Mouse (Mus musculus) limb, embryonic 12.5 days (tissue): ENCODE data around the gene Phf2. TPM values are rescaled to one million over a fixed set of nuclear protein-coding genes. Genes with fewer than 3 reads are reported as not detected.

ENCODE experiments used
- ATAC-seq: fragments of 200-750 bp; cut with Nextera tagmentation; 2 replicates; pipeline ENCODE4 v1.8.0; 2017; ENCODE audit warnings: low read depth, moderate TSS enrichment; ENCODE audit not compliant: insufficient number of reproducible peaks, insufficient read depth, low FRiP score, low TSS enrichment
- H3K27ac ChIP-seq: fragments of 300-500 bp; sonication (generic); 2 replicates; pipeline ENCODE4 v1.5.1; 2016; ENCODE audit warnings: mild to moderate bottlenecking, moderate library complexity
- H3K27me3 ChIP-seq: fragments of 300-500 bp; sonication (generic); 2 replicates; pipeline ENCODE4 v1.6.1; 2016; ENCODE audit warnings: mild to moderate bottlenecking, moderate library complexity
- H3K36me3 ChIP-seq: fragments of 300-500 bp; sonication (generic); 2 replicates; pipeline ENCODE4 v1.6.1; 2016; ENCODE audit warnings: mild to moderate bottlenecking, moderate library complexity
- H3K4me1 ChIP-seq: fragments of 300-500 bp; sonication (generic); replicated peaks from 2 replicates; pipeline ENCODE4 v1.6.1; 2016
- H3K4me2 ChIP-seq: fragments of 300-500 bp; sonication (generic); 2 replicates; pipeline ENCODE4 v1.6.1; 2016; ENCODE audit warnings: mild to moderate bottlenecking, moderate library complexity
- H3K4me3 ChIP-seq: fragments of 300-500 bp; sonication (generic); replicated peaks from 2 replicates; pipeline ENCODE4 v1.5.1; 2016; ENCODE audit warnings: mild to moderate bottlenecking
- H3K9ac ChIP-seq: fragments of 300-500 bp; sonication (generic); replicated peaks from 2 replicates; pipeline ENCODE4 v1.6.1; 2016; ENCODE audit warnings: mild to moderate bottlenecking, moderate library complexity
- H3K9me3 ChIP-seq: fragments of 300-500 bp; sonication (generic); 2 replicates; pipeline ENCODE4 v1.6.1; 2016; ENCODE audit warnings: mild to moderate bottlenecking, moderate library complexity
- WGBS: fragments of 180-500 bp; shearing (Covaris S2); methylation state at CpG from one replicate; pipeline ENCODE4 v1.1.7; 2016; 5-methylcytosine and 5-hydroxymethylcytosine counted together
- polyA plus RNA-seq: library from polyadenylated mRNA; unstranded; fragments of >200 nt; fragmentation: Nextera tagmentation; extraction: Ambion mirVana; gene quantifications from 2 replicates; pipeline ENCODE4 v1.2.1, GENCODE M21; 2016

Phf2 gene
- polyA plus RNA-seq, 1 experiment from 2014 or later: 9.9 TPM

DNA sequence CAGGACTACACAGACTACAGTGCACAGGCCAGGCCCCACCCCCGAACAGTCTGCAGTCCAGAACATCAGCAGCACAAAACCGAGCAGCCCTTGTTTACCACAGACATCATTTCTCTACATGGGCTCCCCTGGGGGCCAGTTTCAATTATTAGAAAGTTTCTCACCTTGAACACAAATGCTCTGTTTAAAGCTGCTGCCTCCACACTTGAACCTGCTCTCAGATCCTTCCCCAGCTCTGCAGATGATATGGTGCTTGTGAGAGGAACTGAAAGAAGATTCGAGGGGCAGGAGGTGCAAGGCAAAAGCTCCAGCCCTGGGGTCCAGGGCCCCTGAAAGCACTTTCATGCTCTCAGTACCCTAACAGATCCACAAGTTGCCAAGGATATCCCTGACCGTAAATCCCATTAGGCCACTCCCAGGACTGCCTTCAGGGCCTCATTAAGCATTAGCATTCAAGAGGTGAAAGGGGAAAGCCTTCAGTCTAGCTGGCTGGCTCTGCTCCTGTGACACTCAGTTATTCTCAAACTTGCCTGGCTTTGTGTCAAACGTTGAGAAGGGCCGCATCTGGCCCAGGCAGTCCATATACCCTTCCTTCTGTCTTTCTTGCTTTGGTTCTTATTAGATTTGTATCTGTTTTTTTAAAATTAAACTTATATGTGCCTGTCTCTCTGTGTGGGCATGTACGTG, 13.5 kb downstream of the Phf2 start:
- H3K4me2 ChIP-seq: no peak overlapping the region
- 35% methylated on average over 7 of the region's 7 CpGs for WGBS
- H3K9me3 ChIP-seq: peaks cover 5% of the 10 kb centered on the region; the same call in 1 of the 2 replicates
- no peak overlapping the region for H3K9ac ChIP-seq
- peaks cover 55% of the 10 kb centered on the region for H3K4me1 ChIP-seq
- H3K4me3 ChIP-seq: no peak overlapping the region
- peak overlapping the region; percentile 56 for H3K27ac ChIP-seq
- peak; percentile 70; the same call in 1 of the 2 replicates for ATAC-seq
- H3K27me3 ChIP-seq: no peaks in the 10 kb centered on the region
- no peaks in the 10 kb centered on the region for H3K36me3 ChIP-seq

DNA sequence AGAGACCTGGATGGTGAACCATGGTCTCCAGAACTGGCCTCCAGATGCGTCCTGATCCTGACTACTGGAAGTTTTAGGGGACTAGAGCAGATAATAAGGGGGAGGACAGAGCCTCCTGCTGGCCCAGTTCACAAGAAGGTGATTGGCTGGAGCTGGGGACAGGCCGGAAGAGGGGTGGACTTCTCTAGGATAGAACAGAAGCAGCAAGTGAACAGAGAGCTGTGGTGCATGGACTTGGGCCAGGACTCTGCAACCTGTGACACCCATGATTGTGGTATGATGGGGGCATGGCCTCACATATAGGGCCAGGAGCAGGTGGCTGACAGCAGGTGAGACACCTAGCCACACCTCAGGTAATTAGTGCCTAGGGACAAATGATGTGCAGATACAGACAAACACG, 17.0 kb downstream of the Phf2 start:
- H3K27ac ChIP-seq: no peak overlapping the region
- H3K4me1 ChIP-seq: peaks cover 76% of the 10 kb centered on the region
- no peak overlapping the region for H3K4me3 ChIP-seq
- no peak overlapping the region for H3K9ac ChIP-seq
- H3K9me3 ChIP-seq: no peaks in the 10 kb centered on the region
- no peaks in the 10 kb centered on the region for H3K27me3 ChIP-seq
- 57% methylated on average over 3 of the region's 3 CpGs for WGBS
- no peak for ATAC-seq
- no peak overlapping the region for H3K4me2 ChIP-seq
- H3K36me3 ChIP-seq: no peaks in the 10 kb centered on the region

DNA sequence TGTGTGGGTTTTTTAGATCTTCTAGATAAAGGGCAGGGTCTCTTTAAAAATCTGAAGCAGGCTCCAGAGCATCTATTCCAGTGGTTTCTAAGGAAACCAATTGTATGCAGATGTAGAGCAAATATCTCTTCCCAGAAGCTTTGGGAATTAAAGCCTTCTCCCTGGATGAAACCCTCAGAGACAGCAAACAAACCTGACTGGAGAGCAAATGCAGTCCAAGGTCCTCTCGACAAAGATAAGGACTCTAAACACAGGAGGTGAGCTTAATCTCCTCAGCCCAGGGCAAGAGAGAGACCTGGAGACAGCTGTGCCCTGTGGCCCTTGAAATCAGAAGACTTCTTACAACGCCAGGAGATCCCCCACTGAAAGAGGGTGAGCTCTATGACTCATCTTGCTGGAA, 17.4 kb downstream of the Phf2 start:
- WGBS: 36% methylated on average over 2 of the region's 2 CpGs
- Histone ChIP-seq H3K27ac (no peak overlapping the region), H3K4me1 (peaks cover 75% of the 10 kb centered on the region)

GRCm38 (mm10) chr13:48852859-48853258, 18.1 kb downstream of the Phf2 start:
- Histone ChIP-seq H3K9me3 (no peaks in the 10 kb centered on the region), H3K27me3 (no peaks in the 10 kb centered on the region), H3K4me2 (no peak overlapping the region), H3K4me1 (peaks cover 72% of the 10 kb centered on the region), H3K9ac (no peak overlapping the region), H3K36me3 (peaks cover 6% of the 10 kb centered on the region; the same call in 1 of the 2 replicates), H3K27ac (no peak overlapping the region), H3K4me3 (no peak overlapping the region)
- no peak for ATAC-seq
- 70% methylated on average over 3 of the region's 3 CpGs for WGBS

More for the DNA sequence above, 17.4 kb downstream of the Phf2 start:
- Histone ChIP-seq H3K9me3 (no peaks in the 10 kb centered on the region), H3K9ac (no peak overlapping the region), H3K27me3 (no peaks in the 10 kb centered on the region), H3K4me2 (no peak overlapping the region), H3K36me3 (peaks cover 2% of the 10 kb centered on the region; the same call in 1 of the 2 replicates), H3K4me3 (no peak overlapping the region)
- ATAC-seq: no peak

- Histone ChIP-seq H3K9ac (no peak overlapping the region), H3K27ac (no peak overlapping the region), H3K9me3 (no peaks in the 10 kb centered on the region), H3K4me2 (no peak overlapping the region), H3K4me3 (no peak overlapping the region), H3K36me3 (peaks cover 6% of the 10 kb centered on the region; the same call in 1 of the 2 replicates), H3K27me3 (no peaks in the 10 kb centered on the region), H3K4me1 (peaks cover 61% of the 10 kb centered on the region)
- no peak for ATAC-seq
- 87% methylated on average over 5 of the region's 5 CpGs for WGBS
Measured at GRCm38 (mm10) chr13:48851719-48852118, 19.2 kb downstream of the Phf2 start.

DNA sequence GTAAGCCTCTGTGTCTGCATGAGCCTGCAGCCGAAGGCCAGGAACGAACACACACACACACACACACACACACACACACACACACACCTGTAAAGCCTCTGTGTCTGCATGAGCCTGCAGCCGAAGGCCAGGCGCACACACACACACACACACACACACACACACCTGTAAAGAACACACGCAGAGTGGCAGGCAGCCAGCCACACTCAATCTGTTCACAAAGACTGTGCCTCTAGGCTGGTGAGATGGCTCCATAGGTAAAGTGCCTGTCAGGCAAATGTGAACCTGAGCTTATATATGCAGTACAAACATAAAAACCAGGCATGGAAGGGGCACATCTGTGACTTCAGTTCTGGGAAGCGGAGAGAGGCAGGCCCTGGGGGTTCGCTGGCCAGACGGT, 20.1 kb downstream of the Phf2 start:
- 79% methylated on average over 8 of the region's 8 CpGs for WGBS
- no peak overlapping the region for H3K4me2 ChIP-seq
- ATAC-seq: no peak
- no peaks in the 10 kb centered on the region for H3K27me3 ChIP-seq
- H3K4me1 ChIP-seq: peaks cover 58% of the 10 kb centered on the region
- no peaks in the 10 kb centered on the region for H3K9me3 ChIP-seq
- no peak overlapping the region for H3K4me3 ChIP-seq
- H3K9ac ChIP-seq: no peak overlapping the region
- peak overlapping the region; percentile 14; the same call in 1 of the 2 replicates for H3K27ac ChIP-seq
- peaks cover 6% of the 10 kb centered on the region; the same call in 1 of the 2 replicates for H3K36me3 ChIP-seq

GRCm38 (mm10) chr13:48850326-48850725, 20.6 kb downstream of the Phf2 start:
- H3K27ac ChIP-seq: peak overlapping the region; percentile 14; the same call in 1 of the 2 replicates
- WGBS: 80% methylated on average over 2 of the region's 2 CpGs
- H3K4me1 ChIP-seq: peaks cover 55% of the 10 kb centered on the region
- peaks cover 6% of the 10 kb centered on the region; the same call in 1 of the 2 replicates for H3K36me3 ChIP-seq
- ATAC-seq: no peak
- no peak overlapping the region for H3K4me2 ChIP-seq
- H3K27me3 ChIP-seq: no peaks in the 10 kb centered on the region
- no peak overlapping the region for H3K9ac ChIP-seq
- no peaks in the 10 kb centered on the region for H3K9me3 ChIP-seq
- no peak overlapping the region for H3K4me3 ChIP-seq

GRCm38 (mm10) chr13:48849155-48849554, 21.8 kb downstream of the Phf2 start:
- Histone ChIP-seq H3K4me3 (no peak overlapping the region), H3K27ac (peak overlapping the region; percentile 51), H3K4me1 (peaks cover 53% of the 10 kb centered on the region), H3K9ac (no peak overlapping the region), H3K4me2 (no peak overlapping the region), H3K9me3 (no peaks in the 10 kb centered on the region), H3K27me3 (no peaks in the 10 kb centered on the region), H3K36me3 (peaks cover 6% of the 10 kb centered on the region; the same call in 1 of the 2 replicates)
- no peak for ATAC-seq
- 36% methylated on average over 3 of the region's 3 CpGs for WGBS

DNA sequence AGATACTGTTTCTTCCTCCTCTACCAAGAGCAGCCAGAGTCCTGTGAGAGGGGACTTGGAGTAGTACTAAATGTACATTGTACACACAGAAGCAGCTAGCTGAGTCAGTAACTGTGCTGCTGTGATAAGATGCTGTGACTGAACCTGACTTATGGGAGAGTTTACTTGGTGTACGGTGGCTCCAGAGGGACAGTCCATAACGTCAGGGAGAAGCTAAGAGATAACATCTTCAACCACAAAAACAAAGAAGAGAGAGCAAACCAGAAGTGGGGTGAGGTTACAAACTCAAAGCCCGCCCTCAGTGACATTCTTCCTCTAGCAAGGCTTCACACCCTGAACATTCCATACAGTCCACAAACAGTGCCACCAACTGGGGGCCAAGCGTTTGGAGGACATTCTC, 25.6 kb downstream of the Phf2 start:
- Histone ChIP-seq H3K4me2 (no peak overlapping the region), H3K27ac (no peak overlapping the region), H3K4me1 (peaks cover 26% of the 10 kb centered on the region), H3K36me3 (peaks cover 6% of the 10 kb centered on the region; the same call in 1 of the 2 replicates), H3K9ac (no peak overlapping the region), H3K27me3 (no peaks in the 10 kb centered on the region), H3K4me3 (no peak overlapping the region), H3K9me3 (no peaks in the 10 kb centered on the region)
- 79% methylated on average over 4 of the region's 4 CpGs for WGBS
- ATAC-seq: no peak

DNA sequence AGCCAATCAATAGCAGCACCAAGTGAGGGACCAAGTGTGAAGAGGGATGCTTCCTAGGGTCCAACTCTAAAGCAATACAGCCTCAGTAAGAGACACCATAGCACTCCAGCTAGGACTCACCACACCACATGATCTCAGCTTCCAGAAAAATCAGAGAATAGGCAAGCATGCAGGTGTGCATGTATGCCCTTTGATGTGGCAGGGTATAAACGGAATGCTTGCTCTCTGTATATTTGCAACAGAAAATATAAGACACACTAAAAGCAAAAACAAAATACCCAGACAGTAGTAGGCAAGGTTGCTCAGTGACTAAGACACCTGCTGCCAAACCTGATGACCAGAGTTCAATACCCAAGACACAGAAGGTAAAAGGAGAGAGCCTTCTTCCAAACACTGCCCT, 27.4 kb downstream of the Phf2 start:
- Histone ChIP-seq H3K4me2 (no peak overlapping the region), H3K36me3 (peaks cover 4% of the 10 kb centered on the region; the same call in 1 of the 2 replicates), H3K9me3 (no peaks in the 10 kb centered on the region), H3K9ac (no peak overlapping the region), H3K27ac (no peak overlapping the region), H3K4me1 (peaks cover 10% of the 10 kb centered on the region; the same call in 1 of the 2 replicates), H3K4me3 (no peak overlapping the region), H3K27me3 (no peaks in the 10 kb centered on the region)
- no peak for ATAC-seq
- 79% methylated on average over 1 of the region's 1 CpGs for WGBS

DNA sequence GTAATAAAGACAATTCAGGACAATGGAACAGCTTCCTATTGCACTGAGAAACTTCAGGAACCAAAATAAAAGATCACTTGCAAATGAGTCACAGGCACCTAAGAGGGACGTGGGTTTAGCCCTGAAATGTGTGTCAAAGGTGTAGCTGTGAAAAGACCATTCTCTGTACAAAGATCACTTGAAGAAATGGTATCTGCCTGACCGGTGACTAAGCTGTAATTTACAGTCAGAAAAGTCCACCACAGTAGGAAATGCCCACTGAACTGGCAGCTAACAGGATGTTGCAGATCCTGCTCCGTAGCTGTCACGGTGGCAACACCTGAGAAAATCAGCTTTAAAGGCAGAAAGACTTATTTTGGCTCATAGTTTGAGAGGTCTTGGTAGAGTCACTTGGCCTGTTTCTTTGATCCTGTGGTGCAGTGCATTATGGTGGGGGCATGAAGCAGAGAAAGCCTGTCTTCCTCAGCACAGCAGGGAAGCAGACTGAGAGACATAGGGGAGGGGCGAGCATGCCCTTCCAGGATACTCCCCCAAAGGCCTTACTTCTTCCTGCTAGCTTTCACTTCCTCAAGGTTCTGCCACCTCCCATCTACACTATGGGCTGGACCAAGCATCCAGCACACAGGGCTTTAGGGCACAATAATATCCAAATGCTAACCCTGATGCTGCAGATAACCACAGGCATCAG, 28.9 kb downstream of the Phf2 start:
- H3K27me3 ChIP-seq: no peaks in the 10 kb centered on the region
- no peak overlapping the region for H3K27ac ChIP-seq
- H3K9ac ChIP-seq: no peak overlapping the region
- 0 out of 2 replicates have a peak, but pooled peaks cover 6% of the 10 kb centered on the region for H3K4me1 ChIP-seq
- no peak for ATAC-seq
- no peaks in the 10 kb centered on the region for H3K36me3 ChIP-seq
- WGBS: 79% methylated on average over 5 of the region's 5 CpGs
- H3K4me3 ChIP-seq: no peak overlapping the region
- H3K4me2 ChIP-seq: no peak overlapping the region
- no peaks in the 10 kb centered on the region for H3K9me3 ChIP-seq
